Mouse (Mus musculus) liver, postnatal 0 days (tissue): ENCODE results near the gene Dynlrb1. TPM values are rescaled to one million over a fixed set of nuclear protein-coding genes. Genes with fewer than 3 reads are reported as not detected.
A peak's percentile ranks its signal among the peaks of the same experiment; 100 is the strongest.

Source experiments
- ATAC-seq: fragments of 200-750 bp; cut with Nextera tagmentation; 2 replicates; pipeline ENCODE4 v1.8.0; 2017; ENCODE audit warnings: mild to moderate bottlenecking, moderate library complexity
- DNase-seq: peaks from one replicate; pipeline ENCODE4 v3.0.0-alpha.2; 2016
- H3K27ac ChIP-seq: fragments of 300-500 bp; sonication (generic); 2 replicates; pipeline ENCODE4 v1.5.1; 2014; ENCODE audit warnings: antibody characterized with exemption, moderate library complexity, mild to moderate bottlenecking, low read depth
- H3K27me3 ChIP-seq: fragments of 300-500 bp; sonication (generic); 2 replicates; pipeline ENCODE4 v1.6.1; 2014; ENCODE audit warnings: low read length, control low read depth, mixed read lengths; ENCODE audit not compliant: insufficient read depth
- H3K36me3 ChIP-seq: fragments of 300-500 bp; sonication (generic); replicated peaks from 2 replicates; pipeline ENCODE4 v1.6.1; 2014; ENCODE audit warnings: mild to moderate bottlenecking, control low read depth, low read length, moderate library complexity, mixed read lengths; ENCODE audit not compliant: insufficient read depth
- H3K4me1 ChIP-seq: fragments of 300-500 bp; sonication (generic); 2 replicates; pipeline ENCODE4 v1.6.1; 2014; ENCODE audit warnings: antibody characterized with exemption, mild to moderate bottlenecking, control low read depth; ENCODE audit not compliant: insufficient read depth
- H3K4me2 ChIP-seq: fragments of 300-500 bp; sonication (generic); 2 replicates; pipeline ENCODE4 v1.6.1; 2014; ENCODE audit warnings: low read depth, mild to moderate bottlenecking, low read length, moderate library complexity, mixed read lengths
- H3K4me3 ChIP-seq: fragments of 300-500 bp; sonication (generic); 2 replicates; pipeline ENCODE4 v1.5.1; 2014; ENCODE audit warnings: low read depth, low read length
- H3K9ac ChIP-seq: fragments of 300-500 bp; sonication (generic); replicated peaks from 2 replicates; pipeline ENCODE4 v1.6.1; 2014; ENCODE audit warnings: mild to moderate bottlenecking, moderate library complexity
- H3K9me3 ChIP-seq: fragments of 300-500 bp; sonication (generic); 2 replicates; pipeline ENCODE4 v1.6.1; 2016; ENCODE audit warnings: mild to moderate bottlenecking, control low read depth, low read length, mixed read lengths
- CTCF ChIP-seq: sonication (generic); IDR thresholded peaks from 2 replicates; pipeline ENCODE4 v1.5.1; 2016; ENCODE audit warnings: antibody characterized with exemption, low read depth
- EP300 ChIP-seq: IDR thresholded peaks from 2 replicates; pipeline ENCODE4 v1.6.1; 2016; ENCODE audit warnings: antibody characterized with exemption, low read depth, mild to moderate bottlenecking
- WGBS: fragments of 180-500 bp; shearing (Covaris S2); extraction: QIAGEN DNeasy Blood & Tissue Kit; methylation state at CpG from one replicate; pipeline ENCODE4 v1.1.7; 2014; ENCODE audit not compliant: insufficient replicate concordance; 5-methylcytosine and 5-hydroxymethylcytosine counted together
- polyA plus RNA-seq: library from polyadenylated mRNA; unstranded; fragments of >200 nt; fragmentation: Nextera tagmentation; extraction: Ambion mirVana; gene quantifications from 2 replicates; pipeline ENCODE4 v1.2.1, GENCODE M21; 2015

Dynlrb1 gene
- polyA plus RNA-seq, 1 experiment from 2014 or later, result 129 TPM

DNA sequence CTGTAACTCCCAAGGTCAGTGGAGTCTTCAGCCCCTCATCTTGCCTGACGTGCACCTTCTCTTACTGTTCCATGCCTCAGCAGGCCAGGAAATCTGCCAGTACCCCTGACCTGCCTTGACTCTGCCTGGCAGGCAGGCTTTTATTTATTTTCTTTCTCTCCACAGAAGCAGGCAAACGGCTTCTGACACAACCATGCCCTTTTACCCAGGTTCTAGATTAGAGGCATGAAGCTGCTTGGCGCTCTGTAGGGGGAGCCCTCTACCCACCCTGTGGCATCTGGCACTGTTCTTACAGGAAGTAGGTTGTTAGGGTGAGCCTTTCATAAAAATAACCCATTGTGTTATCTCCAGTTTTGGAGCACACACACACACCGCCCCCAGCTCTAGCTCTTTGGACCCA lies 4.6 kb downstream of the Dynlrb1 start:
- 70% methylated on average over 4 of the region's 4 CpGs for WGBS

DNA sequence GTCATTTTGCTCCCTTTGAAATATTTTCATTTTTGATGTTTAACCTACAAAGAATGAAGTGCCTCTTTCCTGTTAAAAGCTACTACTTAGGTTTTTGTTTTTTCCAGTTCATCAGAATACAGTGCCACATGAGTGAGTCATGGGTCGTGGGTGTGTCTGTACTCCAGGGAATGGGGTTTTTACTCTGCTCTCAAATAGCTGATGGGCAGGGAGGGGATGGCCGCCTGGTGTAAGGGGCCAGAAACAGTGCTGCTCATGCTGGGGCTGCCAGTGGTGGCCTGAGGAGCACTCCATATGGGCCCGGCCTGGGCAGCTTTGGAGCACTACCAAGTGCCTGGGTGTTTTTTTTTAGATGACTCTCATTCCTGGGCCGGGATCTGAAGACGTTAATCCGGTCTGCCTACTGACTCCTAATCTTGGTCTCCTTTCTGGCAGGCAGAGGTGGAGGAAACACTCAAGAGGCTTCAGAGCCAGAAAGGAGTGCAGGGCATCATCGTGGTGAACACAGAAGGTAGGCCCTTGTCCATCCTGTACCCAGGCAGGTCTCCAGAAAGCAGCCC lies 6.0 kb downstream of the Dynlrb1 start:
- Histone ChIP-seq H3K4me3 (no peak overlapping the region), H3K4me1 (peaks cover 19% of the 10 kb centered on the region), H3K4me2 (no peak overlapping the region), H3K27ac (no peak overlapping the region), H3K27me3 (no peaks in the 10 kb centered on the region), H3K9ac (no peak overlapping the region), H3K9me3 (no peaks in the 10 kb centered on the region), H3K36me3 (peaks cover 25% of the 10 kb centered on the region)
- WGBS, result 79% methylated on average over 7 of the region's 7 CpGs
- ATAC-seq (no peak), DNase-seq (no peak)
- TF ChIP-seq CTCF (no peak), EP300 (no peak)

More for the DNA sequence above, 4.6 kb downstream of the Dynlrb1 start:
- Histone ChIP-seq H3K27me3 (no peaks in the 10 kb centered on the region), H3K27ac (no peak overlapping the region), H3K4me2 (no peak overlapping the region), H3K9ac (no peak overlapping the region), H3K4me1 (peaks cover 22% of the 10 kb centered on the region), H3K36me3 (peaks cover 17% of the 10 kb centered on the region), H3K4me3 (no peak overlapping the region), H3K9me3 (no peaks in the 10 kb centered on the region)
- DNase-seq (peak; percentile 49), ATAC-seq (peak; percentile 42)
- TF ChIP-seq CTCF (peak; percentile 64), EP300 (no peak)

DNA sequence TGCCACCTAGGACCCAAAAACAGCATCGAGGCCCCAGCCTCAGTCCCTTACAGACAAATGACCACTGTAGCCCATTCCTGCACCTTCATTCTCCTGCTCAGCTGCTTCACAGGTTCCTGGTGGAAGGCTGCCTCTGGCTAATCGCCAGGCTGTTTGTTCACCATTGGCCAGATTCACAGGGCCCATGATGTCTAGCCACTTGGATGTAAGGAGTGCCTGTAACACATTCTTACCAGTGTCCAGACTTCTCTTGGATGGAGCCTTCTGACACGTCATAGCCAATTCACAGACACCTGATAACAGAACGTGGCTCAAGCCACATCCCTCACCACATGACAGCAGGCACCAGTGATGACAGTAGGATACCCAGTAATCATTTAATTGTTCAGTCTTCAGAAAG lies 9.9 kb downstream of the Dynlrb1 start:
- 77% methylated on average over 4 of the region's 4 CpGs for WGBS
- H3K4me1 ChIP-seq, result 0 out of 2 replicates have a peak, but pooled peaks cover 2% of the 10 kb centered on the region
- DNase-seq, result no peak
- H3K4me3 ChIP-seq, result no peak overlapping the region
- H3K4me2 ChIP-seq, result no peak overlapping the region
- H3K27me3 ChIP-seq, result no peaks in the 10 kb centered on the region
- no peak for ATAC-seq
- TF ChIP-seq EP300 (no peak), CTCF (no peak)
- H3K9me3 ChIP-seq, result no peaks in the 10 kb centered on the region
- peaks cover 59% of the 10 kb centered on the region for H3K36me3 ChIP-seq
- H3K27ac ChIP-seq, result no peak overlapping the region
- H3K9ac ChIP-seq, result no peak overlapping the region

DNA sequence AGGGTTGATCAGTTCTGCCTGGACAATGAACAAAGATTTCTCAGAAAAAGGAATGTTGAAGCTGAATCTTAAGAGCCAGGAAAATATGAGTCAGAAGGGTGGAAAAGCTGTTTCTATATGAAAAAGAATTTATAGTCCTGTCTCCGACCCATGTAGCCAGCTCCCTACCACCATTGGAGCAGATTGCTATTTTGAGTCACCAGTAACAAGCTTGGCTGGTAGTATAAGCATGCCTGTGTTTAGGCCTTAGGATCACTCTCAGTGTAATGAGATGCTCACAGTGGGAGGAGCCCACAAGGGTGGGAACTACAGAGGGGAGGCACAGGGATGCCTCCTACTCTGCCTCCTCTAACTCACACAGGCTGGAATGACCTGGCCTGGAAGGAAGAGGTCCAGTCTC lies 11.9 kb downstream of the Dynlrb1 start:
- no peaks in the 10 kb centered on the region for H3K9me3 ChIP-seq
- H3K27me3 ChIP-seq, result no peaks in the 10 kb centered on the region
- H3K36me3 ChIP-seq, result peaks cover 59% of the 10 kb centered on the region
- ATAC-seq (no peak), DNase-seq (no peak)
- H3K9ac ChIP-seq, result no peak overlapping the region
- H3K4me2 ChIP-seq, result no peak overlapping the region
- 90% methylated on average over 1 of the region's 1 CpGs for WGBS
- no peak overlapping the region for H3K4me3 ChIP-seq
- H3K4me1 ChIP-seq, result no peaks in the 10 kb centered on the region
- no peak for TF ChIP-seq EP300
- H3K27ac ChIP-seq, result no peak overlapping the region

DNA sequence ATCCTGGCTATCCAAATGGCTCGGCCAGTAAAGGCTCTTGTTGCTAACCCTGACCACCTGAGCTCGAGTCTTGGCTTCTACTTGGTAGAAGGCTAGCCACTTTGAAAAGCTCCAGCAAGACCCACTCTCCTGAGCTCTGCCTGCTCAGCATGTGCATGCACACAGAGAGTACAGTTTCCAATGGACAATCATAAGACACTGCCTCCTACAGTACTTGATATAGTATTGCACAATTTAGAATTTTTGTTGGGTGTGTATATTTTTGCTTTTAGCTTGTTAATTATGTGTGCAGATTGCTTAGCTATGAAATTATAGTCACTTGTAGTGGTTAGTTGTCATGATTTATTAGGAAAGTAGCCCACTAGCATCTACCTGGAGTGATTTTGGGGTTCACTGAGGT lies 12.4 kb downstream of the Dynlrb1 start:
- H3K4me1 ChIP-seq, result no peaks in the 10 kb centered on the region
- peaks cover 58% of the 10 kb centered on the region for H3K36me3 ChIP-seq
- TF ChIP-seq CTCF (peak; percentile 39), EP300 (no peak)

DNA sequence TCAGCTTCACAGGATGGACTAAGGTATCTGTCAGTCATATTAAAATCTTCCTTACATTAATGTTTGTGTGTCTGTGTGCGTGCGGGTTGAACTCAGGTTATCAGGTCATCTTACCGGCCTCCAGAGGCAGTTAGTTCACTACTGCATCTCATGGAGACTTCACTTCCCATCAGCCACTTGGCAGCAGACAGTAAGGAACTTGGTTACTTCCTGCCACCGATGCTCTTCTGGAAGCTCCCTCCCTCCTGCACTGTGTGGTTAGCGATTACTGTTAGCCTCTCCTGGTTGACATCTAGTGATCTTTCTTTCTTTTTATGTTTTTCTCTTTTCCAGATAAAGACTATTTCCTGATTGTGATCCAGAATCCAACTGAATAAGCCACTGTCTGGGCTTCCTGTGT lies 13.3 kb downstream of the Dynlrb1 start:
- WGBS, result 66% methylated on average over 5 of the region's 5 CpGs
- no peak overlapping the region for H3K4me2 ChIP-seq
- TF ChIP-seq EP300, result no peak
- TF ChIP-seq CTCF, result no peak
- no peak for ATAC-seq
- no peaks in the 10 kb centered on the region for H3K27me3 ChIP-seq
- H3K9ac ChIP-seq, result no peak overlapping the region
- no peak for DNase-seq
- no peaks in the 10 kb centered on the region for H3K9me3 ChIP-seq
- H3K36me3 ChIP-seq, result peaks cover 54% of the 10 kb centered on the region
- H3K27ac ChIP-seq, result no peak overlapping the region
- H3K4me1 ChIP-seq, result no peaks in the 10 kb centered on the region
- no peak overlapping the region for H3K4me3 ChIP-seq

More for the DNA sequence above, 12.4 kb downstream of the Dynlrb1 start:
- no peak overlapping the region for H3K4me2 ChIP-seq
- DNase-seq, result no peak
- no peak overlapping the region for H3K27ac ChIP-seq
- no peaks in the 10 kb centered on the region for H3K27me3 ChIP-seq
- H3K4me3 ChIP-seq, result no peak overlapping the region
- no peak overlapping the region for H3K9ac ChIP-seq
- 79% methylated on average over 2 of the region's 2 CpGs for WGBS
- ATAC-seq, result no peak
- H3K9me3 ChIP-seq, result no peaks in the 10 kb centered on the region

DNA sequence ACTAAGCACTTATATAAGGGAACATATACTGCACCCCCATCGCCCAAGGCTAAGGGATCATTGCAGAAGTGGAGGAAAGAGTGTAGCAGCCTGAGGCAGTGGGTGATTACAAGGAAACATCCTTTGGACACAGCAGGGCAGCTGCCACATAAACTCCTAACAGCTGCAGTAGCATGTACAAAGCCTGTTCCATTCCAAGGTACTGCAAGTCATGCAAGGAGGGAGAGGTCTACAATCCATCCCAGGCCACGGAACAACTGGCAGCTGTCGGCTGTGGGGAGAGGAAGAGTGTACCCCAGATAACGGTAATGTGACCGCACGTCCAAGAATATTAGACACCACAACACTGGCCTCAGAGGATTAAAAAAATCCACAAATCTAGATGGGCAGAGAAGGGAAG lies 29.2 kb downstream of the Dynlrb1 start:
- Histone ChIP-seq H3K9me3 (no peaks in the 10 kb centered on the region), H3K9ac (no peak overlapping the region), H3K4me2 (no peak overlapping the region), H3K27ac (no peak overlapping the region), H3K27me3 (no peaks in the 10 kb centered on the region), H3K4me3 (no peak overlapping the region), H3K36me3 (no peaks in the 10 kb centered on the region), H3K4me1 (no peaks in the 10 kb centered on the region; the same call in 1 of the 2 replicates)
- DNase-seq (no peak), ATAC-seq (no peak)
- WGBS, result 74% methylated on average over 6 of the region's 6 CpGs
- TF ChIP-seq CTCF, result no peak
- no peak for TF ChIP-seq EP300
